Mouse (Mus musculus): Measurements from ENCODE around the gene Krtap24-1.
A peak's percentile ranks its signal among the peaks of the same experiment; 100 is the strongest.

Krtap24-1 gene

DNA sequence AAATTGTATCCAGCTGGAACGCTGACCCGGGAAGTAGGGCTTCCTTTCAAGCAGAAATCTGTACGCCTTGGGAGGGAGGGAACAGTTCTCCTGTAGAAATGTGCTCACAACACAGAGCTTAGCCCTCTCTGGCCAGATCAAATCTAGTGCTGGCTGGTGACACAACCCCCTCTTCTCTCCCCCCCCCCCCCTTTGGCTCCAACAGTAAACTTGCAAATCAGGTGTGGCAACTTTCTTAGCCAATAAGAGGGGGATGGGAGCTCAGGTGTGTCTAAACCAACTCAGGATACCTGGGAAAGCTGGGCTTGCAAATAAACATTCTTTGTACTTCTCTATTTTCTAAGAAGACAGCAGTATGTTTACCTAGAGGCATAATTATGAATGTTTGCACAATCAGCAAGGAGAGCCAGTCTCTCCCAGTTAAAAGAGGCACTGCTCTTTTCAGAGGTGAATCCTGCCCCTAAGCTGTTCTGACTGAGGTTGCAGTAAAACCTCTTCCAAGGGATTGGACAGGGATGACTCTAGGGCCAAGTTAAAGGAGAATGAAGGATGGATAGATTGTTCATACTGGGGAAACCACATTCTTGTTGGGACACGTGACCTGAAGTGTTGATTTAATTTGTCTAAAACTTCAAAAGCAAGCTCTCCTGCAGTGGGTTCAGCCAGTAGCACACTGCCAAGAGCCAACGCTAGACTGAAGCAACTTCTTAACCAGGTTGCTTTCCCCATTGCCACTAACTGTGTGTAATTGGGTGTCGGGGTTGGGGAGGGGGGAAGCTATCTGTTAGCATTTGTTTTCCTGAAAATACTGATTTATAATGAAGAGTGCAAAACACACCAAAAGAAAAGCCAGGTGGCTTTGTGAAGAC lies 48.8 kb downstream of the Krtap24-1 start, which contains the start of gene Cldn8:
Gene Cldn8 (minus strand): TSS at position 139 of the 869 bp plus-strand sequence.
- DNase-seq (ENCODE audit: low spot score) = peak; percentile 41

DNA sequence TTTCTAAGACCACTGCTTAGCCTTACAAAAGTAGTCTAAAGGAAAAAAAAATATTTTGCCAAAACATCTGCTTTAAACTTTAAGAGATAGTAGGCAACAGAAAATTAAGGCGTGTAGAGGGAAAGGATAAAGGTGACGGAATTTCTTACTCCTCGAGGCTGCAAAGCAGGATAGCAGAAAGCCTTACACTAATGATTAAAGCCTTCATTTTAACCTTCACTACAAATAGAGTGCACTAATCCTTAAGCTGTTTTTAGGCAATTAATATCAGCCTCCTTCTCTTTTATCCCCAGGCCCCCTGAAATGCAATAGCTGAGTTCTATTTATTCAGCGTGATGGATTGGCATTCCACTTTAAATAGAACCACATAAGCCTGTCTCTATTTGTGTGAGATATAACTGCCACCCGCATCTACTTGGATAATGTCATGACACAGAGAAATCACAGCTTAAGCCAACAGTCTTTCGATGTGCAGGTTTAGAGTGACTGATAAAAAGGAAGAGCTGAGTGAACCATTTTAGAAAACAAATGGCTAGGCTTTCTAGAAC lies 50.4 kb downstream of the Krtap24-1 start:
- DNase-seq (ENCODE audit: low spot score) = no peak
